Mouse (Mus musculus): ENCODE data around the gene Banp. TPM values are rescaled to one million over a fixed set of nuclear protein-coding genes. Genes with fewer than 3 reads are reported as not detected.

The Banp gene
- total and polyA plus RNA-seq, 3 experiments: 14.9 to 34.2 (median 25.7) TPM

- H3K36me3 ChIP-seq (replicated peaks in 1 of 2; ENCODE audit: control insufficient read depth in 1 of 2, insufficient read depth in 1 of 2, low read length in 1 of 2): peaks cover 56 to 93% of the 10 kb centered on the region in 2 experiments
- no peaks in the 10 kb centered on the region for H3K9me3 ChIP-seq (replicated peaks; ENCODE audit: low read length)
- H3K4me3 ChIP-seq (replicated peaks in 1 of 3; ENCODE audit: low read depth in 2 of 3, low read length in 2 of 3, poor library complexity in 1 of 3): no peak overlapping the region
- H3K9ac ChIP-seq (ENCODE audit: insufficient read depth, low read depth): no peak overlapping the region
- no peaks in the 10 kb centered on the region for H3K4me1 ChIP-seq (ENCODE audit: control insufficient read depth in 1 of 2, insufficient read depth in 2 of 2)
- DNase-seq (ENCODE audit: extremely low read depth): no peak
- H3K4me2 ChIP-seq (ENCODE audit: insufficient read depth, low read depth, poor library complexity, severe bottlenecking): no peak overlapping the region
- TF ChIP-seq HCFC1 (IDR thresholded peaks at IDR 0.05; ENCODE audit: low read depth, low read length) (no peak), BHLHE40 (IDR thresholded peaks at IDR 0.05; ENCODE audit: low read depth, low read length) (no peak), POLR2AphosphoS2 (IDR thresholded peaks at IDR 0.05; ENCODE audit: low read depth, low read length) (no peak), SIN3A (IDR thresholded peaks at IDR 0.05; ENCODE audit: low read length) (no peak), CTCF (conservative IDR thresholded peaks at IDR 0.05 in 1 of 2, IDR thresholded peaks at IDR 0.05 in 1 of 2; ENCODE audit: low read depth in 2 of 2, low read length in 2 of 2) (no peak), MAFK (IDR thresholded peaks at IDR 0.05; ENCODE audit: insufficient replicate concordance, low read length) (no peak), IRF4 (IDR thresholded peaks at IDR 0.05; ENCODE audit: low read depth, low read length) (no peak), RAD21 (IDR thresholded peaks at IDR 0.05; ENCODE audit: low read depth, low read length) (no peak), NELFE (IDR thresholded peaks at IDR 0.05; ENCODE audit: low read depth, low read length) (no peak), NRF1 (IDR thresholded peaks at IDR 0.05; ENCODE audit: low read depth, low read length) (no peak), ZKSCAN1 (IDR thresholded peaks at IDR 0.05; ENCODE audit: borderline replicate concordance, low read depth, low read length) (no peak), ZNF384 (IDR thresholded peaks at IDR 0.05; ENCODE audit: low read depth, low read length) (no peak), CHD2 (IDR thresholded peaks at IDR 0.05; ENCODE audit: low read length) (no peak), MYC (IDR thresholded peaks at IDR 0.05; ENCODE audit: low read depth, low read length) (no peak), EP300 (IDR thresholded peaks at IDR 0.05; ENCODE audit: low read length) (no peak)
- dilution Hi-C loops (cut with MboI; ENCODE audit: extremely low pct_ligation_motif_present, extremely low pct_unique_long_range_greater_than_20kb, low sequenced_read_pairs): no loop called here
- no peaks in the 10 kb centered on the region for H3K79me2 ChIP-seq (replicated peaks; ENCODE audit: control insufficient read depth, extremely low read depth, insufficient read depth, poor library complexity, severe bottlenecking)
- no peaks in the 10 kb centered on the region for H3K27me3 ChIP-seq (replicated peaks)
- H3K27ac ChIP-seq (ENCODE audit: insufficient read depth, low read depth): no peak overlapping the region
- in situ Hi-C loops (cut with MboI; ENCODE audit: low pct_ligation_motif_present, low pct_unique_long_range_greater_than_20kb, low sequenced_read_pairs): no loop called here
Measured at GRCm38 (mm10) chr8:121985673-121986072, 36.1 kb downstream of the Banp start.

- Histone ChIP-seq H3K27ac (ENCODE audit: insufficient read depth, low read depth) (no peak overlapping the region), H3K4me1 (ENCODE audit: control insufficient read depth in 1 of 2, insufficient read depth in 2 of 2) (no peaks in the 10 kb centered on the region), H3K9ac (ENCODE audit: insufficient read depth, low read depth) (no peak overlapping the region), H3K27me3 (replicated peaks) (no peaks in the 10 kb centered on the region), H3K36me3 (replicated peaks in 1 of 2; ENCODE audit: control insufficient read depth in 1 of 2, insufficient read depth in 1 of 2, low read length in 1 of 2) (peaks cover 55 to 93% of the 10 kb centered on the region in 2 experiments), H3K9me3 (replicated peaks; ENCODE audit: low read length) (no peaks in the 10 kb centered on the region), H3K4me3 (replicated peaks in 1 of 3; ENCODE audit: low read depth in 2 of 3, low read length in 2 of 3, poor library complexity in 1 of 3) (no peak overlapping the region), H3K79me2 (replicated peaks; ENCODE audit: control insufficient read depth, extremely low read depth, insufficient read depth, poor library complexity, severe bottlenecking) (no peaks in the 10 kb centered on the region), H3K4me2 (ENCODE audit: insufficient read depth, low read depth, poor library complexity, severe bottlenecking) (no peak overlapping the region)
- TF ChIP-seq TCF12 (IDR thresholded peaks at IDR 0.05; ENCODE audit: low read depth, low read length) (no peak), CTCF (conservative IDR thresholded peaks at IDR 0.05 in 1 of 2, IDR thresholded peaks at IDR 0.05 in 1 of 2; ENCODE audit: low read depth in 2 of 2, low read length in 2 of 2) (no peak), ZC3H11A (IDR thresholded peaks at IDR 0.05; ENCODE audit: low read depth, low read length) (no peak), USF2 (conservative IDR thresholded peaks at IDR 0.05; ENCODE audit: low read depth, low read length) (no peak), MXI1 (IDR thresholded peaks at IDR 0.05; ENCODE audit: low read depth, low read length) (no peak), BHLHE40 (IDR thresholded peaks at IDR 0.05; ENCODE audit: low read depth, low read length) (no peak), ELF1 (IDR thresholded peaks at IDR 0.05; ENCODE audit: low read depth, low read length) (no peak), UBTF (IDR thresholded peaks at IDR 0.05; ENCODE audit: low read depth, low read length) (no peak), RAD21 (IDR thresholded peaks at IDR 0.05; ENCODE audit: low read depth, low read length) (no peak), JUND (conservative IDR thresholded peaks at IDR 0.05; ENCODE audit: low read depth, low read length) (no peak), USF1 (IDR thresholded peaks at IDR 0.05; ENCODE audit: low read depth, low read length) (no peak), IRF4 (IDR thresholded peaks at IDR 0.05; ENCODE audit: low read depth, low read length) (no peak), KAT2A (IDR thresholded peaks at IDR 0.05; ENCODE audit: insufficient replicate concordance, low read length) (no peak), POLR2AphosphoS2 (IDR thresholded peaks at IDR 0.05; ENCODE audit: low read depth, low read length) (no peak), EP300 (IDR thresholded peaks at IDR 0.05; ENCODE audit: low read length) (no peak), TBP (conservative IDR thresholded peaks at IDR 0.05; ENCODE audit: low read depth, low read length) (no peak), GABPA (IDR thresholded peaks at IDR 0.05; ENCODE audit: insufficient replicate concordance, low read depth, low read length) (no peak), CHD2 (IDR thresholded peaks at IDR 0.05; ENCODE audit: low read length) (no peak)
- in situ Hi-C loops (cut with MboI; ENCODE audit: low pct_ligation_motif_present, low pct_unique_long_range_greater_than_20kb, low sequenced_read_pairs): no loop called here
- DNase-seq (ENCODE audit: extremely low read depth): no peak
- dilution Hi-C loops (cut with MboI; ENCODE audit: extremely low pct_ligation_motif_present, extremely low pct_unique_long_range_greater_than_20kb, low sequenced_read_pairs): no loop called here
Measured at GRCm38 (mm10) chr8:121987892-121988291, 38.3 kb downstream of the Banp start.
